Mouse (Mus musculus) limb, embryonic 15.5 days (tissue): ENCODE measurements at regions not wholly inside any gene's neighbourhood (a gene's known extent, or its start where the extent isn't known, plus 50 kb on each side); places are given as distances from the start of the nearest gene placed in this dataset.

Experiments
- ATAC-seq: fragments of 200-750 bp; cut with Nextera tagmentation; 2 replicates; pipeline ENCODE4 v1.8.0; 2017; ENCODE audit warnings: low read depth, moderate TSS enrichment; ENCODE audit not compliant: insufficient number of reproducible peaks, low FRiP score, low TSS enrichment
- H3K27ac ChIP-seq: fragments of 300-500 bp; sonication (generic); 2 replicates; pipeline ENCODE4 v1.5.1; 2015; ENCODE audit warnings: moderate library complexity, mild to moderate bottlenecking, inconsistent platforms
- H3K27me3 ChIP-seq: fragments of 300-500 bp; sonication (generic); 2 replicates; pipeline ENCODE4 v1.6.1; 2015; ENCODE audit warnings: inconsistent platforms
- H3K36me3 ChIP-seq: fragments of 300-500 bp; sonication (generic); 2 replicates; pipeline ENCODE4 v1.6.1; 2015; ENCODE audit warnings: inconsistent platforms
- H3K4me1 ChIP-seq: fragments of 300-500 bp; sonication (generic); 2 replicates; pipeline ENCODE4 v1.6.1; 2015; ENCODE audit warnings: inconsistent platforms
- H3K4me2 ChIP-seq: fragments of 300-500 bp; sonication (generic); 2 replicates; pipeline ENCODE4 v1.6.1; 2015; ENCODE audit warnings: mild to moderate bottlenecking, inconsistent platforms
- H3K4me3 ChIP-seq: fragments of 300-500 bp; sonication (generic); 2 replicates; pipeline ENCODE4 v1.5.1; 2015; ENCODE audit warnings: mild to moderate bottlenecking, inconsistent platforms
- H3K9ac ChIP-seq: fragments of 300-500 bp; sonication (generic); 2 replicates; pipeline ENCODE4 v1.6.1; 2015; ENCODE audit warnings: inconsistent platforms
- H3K9me3 ChIP-seq: fragments of 300-500 bp; sonication (generic); 2 replicates; pipeline ENCODE4 v1.6.1; 2016; ENCODE audit warnings: inconsistent platforms
- WGBS: fragments of 180-500 bp; shearing (Covaris S2); methylation state at CpG from one replicate; pipeline ENCODE4 v1.1.7; 2015; 5-methylcytosine and 5-hydroxymethylcytosine counted together

GRCm38 (mm10) chr10:98651127-98651526, 263.1 kb upstream of the Atp2b1 start:
- Histone ChIP-seq H3K4me3 (no peak overlapping the region), H3K36me3 (no peaks in the 10 kb centered on the region), H3K27me3 (no peaks in the 10 kb centered on the region), H3K4me2 (no peak overlapping the region), H3K4me1 (no peaks in the 10 kb centered on the region), H3K9ac (no peak overlapping the region), H3K9me3 (no peaks in the 10 kb centered on the region), H3K27ac (no peak overlapping the region)
- ATAC-seq, result no peak
- WGBS, result 85% methylated on average over 6 of the region's 6 CpGs

GRCm38 (mm10) chr10:98651599-98651998, 262.6 kb upstream of the Atp2b1 start:
- Histone ChIP-seq H3K27ac (no peak overlapping the region), H3K4me3 (no peak overlapping the region), H3K4me1 (no peaks in the 10 kb centered on the region), H3K27me3 (no peaks in the 10 kb centered on the region), H3K4me2 (no peak overlapping the region), H3K36me3 (no peaks in the 10 kb centered on the region), H3K9me3 (no peaks in the 10 kb centered on the region), H3K9ac (no peak overlapping the region)
- WGBS, result 90% methylated on average over 5 of the region's 5 CpGs
- no peak for ATAC-seq

GRCm38 (mm10) chr10:98652084-98652483, 262.1 kb upstream of the Atp2b1 start:
- H3K27me3 ChIP-seq, result no peaks in the 10 kb centered on the region
- no peaks in the 10 kb centered on the region for H3K9me3 ChIP-seq
- no peak for ATAC-seq
- no peak overlapping the region for H3K27ac ChIP-seq
- no peaks in the 10 kb centered on the region for H3K4me1 ChIP-seq
- 87% methylated on average over 2 of the region's 2 CpGs for WGBS
- H3K4me2 ChIP-seq, result no peak overlapping the region
- no peak overlapping the region for H3K9ac ChIP-seq
- H3K4me3 ChIP-seq, result no peak overlapping the region
- no peaks in the 10 kb centered on the region for H3K36me3 ChIP-seq

- H3K9me3 ChIP-seq, result no peaks in the 10 kb centered on the region
- H3K9ac ChIP-seq, result no peak overlapping the region
- WGBS, result 62% methylated on average over 1 of the region's 1 CpGs
- no peak overlapping the region for H3K4me2 ChIP-seq
- H3K4me1 ChIP-seq, result no peaks in the 10 kb centered on the region
- H3K27me3 ChIP-seq, result no peaks in the 10 kb centered on the region
- H3K27ac ChIP-seq, result no peak overlapping the region
- no peak for ATAC-seq
- no peaks in the 10 kb centered on the region for H3K36me3 ChIP-seq
- no peak overlapping the region for H3K4me3 ChIP-seq
Observed at GRCm38 (mm10) chr10:98660747-98661146, 253.5 kb upstream of the Atp2b1 start.

DNA sequence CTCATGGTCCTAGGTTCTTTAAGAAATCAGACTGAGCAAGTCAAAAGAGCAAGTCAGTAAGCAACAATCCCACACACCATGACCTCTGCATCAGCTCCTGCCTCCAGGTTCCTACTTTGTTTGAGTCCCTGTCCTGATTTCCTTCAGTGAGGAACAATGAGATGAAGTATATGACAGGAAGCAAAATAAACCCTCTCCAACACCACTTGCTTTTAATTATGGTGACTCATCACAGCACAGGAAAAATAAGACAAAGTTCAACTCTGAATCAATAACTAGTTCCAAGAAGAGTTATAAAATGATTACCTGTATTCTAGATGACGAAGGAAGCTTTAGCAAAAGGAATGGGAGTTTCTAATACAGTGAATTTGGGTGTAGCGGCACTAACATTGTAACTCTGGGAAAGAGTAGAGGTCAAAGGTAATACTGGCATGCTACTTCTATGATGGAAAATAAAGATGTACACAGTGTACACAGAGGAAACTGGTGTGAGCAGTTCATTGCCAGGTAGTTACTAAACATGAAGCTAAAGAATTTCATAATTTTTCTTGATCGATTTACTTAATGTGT, 248.2 kb upstream of the Atp2b1 start:
- no peaks in the 10 kb centered on the region for H3K4me1 ChIP-seq
- no peaks in the 10 kb centered on the region for H3K9me3 ChIP-seq
- no peak overlapping the region for H3K4me3 ChIP-seq
- WGBS, result 93% methylated on average over 3 of the region's 3 CpGs
- H3K27me3 ChIP-seq, result no peaks in the 10 kb centered on the region
- no peak overlapping the region for H3K9ac ChIP-seq
- H3K36me3 ChIP-seq, result no peaks in the 10 kb centered on the region
- H3K4me2 ChIP-seq, result no peak overlapping the region
- H3K27ac ChIP-seq, result no peak overlapping the region
- no peak for ATAC-seq

- H3K4me3 ChIP-seq, result no peak overlapping the region
Observed at GRCm38 (mm10) chr10:98667728-98668127, 246.5 kb upstream of the Atp2b1 start.

DNA sequence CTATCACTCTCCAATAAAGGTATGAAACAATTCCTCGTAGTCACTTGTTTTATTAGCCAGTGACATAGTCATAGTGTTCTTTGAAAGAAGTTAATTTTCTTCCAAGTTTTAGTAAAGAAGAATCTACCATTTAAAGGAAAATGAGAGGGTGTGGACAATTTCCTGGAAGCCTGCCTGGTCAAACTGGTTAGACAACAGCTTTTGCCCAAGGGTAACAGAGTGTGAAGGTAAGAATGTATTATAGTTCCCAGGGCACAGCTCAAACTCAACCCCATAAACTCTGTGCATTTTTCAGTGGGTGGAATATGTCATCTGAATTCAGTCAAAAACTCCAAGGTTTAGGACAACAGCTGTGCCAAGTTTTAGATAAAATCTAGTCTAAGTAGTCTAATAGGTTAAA, 240.1 kb upstream of the Atp2b1 start:
- no peak overlapping the region for H3K27ac ChIP-seq
- WGBS, result 36% methylated on average over 1 of the region's 1 CpGs

More at GRCm38 (mm10) chr10:98667728-98668127, 246.5 kb upstream of the Atp2b1 start:
- H3K27ac ChIP-seq, result no peak overlapping the region
- ATAC-seq, result no peak
- no peaks in the 10 kb centered on the region for H3K36me3 ChIP-seq
- no peaks in the 10 kb centered on the region for H3K9me3 ChIP-seq
- H3K4me2 ChIP-seq, result no peak overlapping the region
- no peaks in the 10 kb centered on the region for H3K27me3 ChIP-seq
- H3K9ac ChIP-seq, result no peak overlapping the region
- no peaks in the 10 kb centered on the region for H3K4me1 ChIP-seq
- 80% methylated on average over 1 of the region's 1 CpGs for WGBS

DNA sequence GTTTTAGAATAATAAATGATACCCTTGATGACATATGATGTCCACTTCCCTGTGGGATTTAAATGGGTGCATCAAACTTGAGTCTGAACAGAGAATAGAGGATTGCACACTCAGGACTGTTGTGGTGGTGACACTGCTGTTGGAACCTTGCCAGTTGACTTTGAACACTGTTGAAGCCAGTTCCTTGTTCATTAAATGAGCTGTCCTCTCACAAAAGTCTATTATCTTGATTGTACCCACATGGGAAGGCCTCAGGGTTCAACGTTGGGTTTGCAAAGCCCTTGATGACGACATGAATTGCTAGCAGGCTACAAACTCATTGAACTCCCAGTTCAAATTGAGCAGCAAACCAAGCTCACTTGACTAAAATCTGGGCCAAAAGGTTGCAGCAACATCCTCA, 237.3 kb upstream of the Atp2b1 start:
- ATAC-seq, result no peak
- Histone ChIP-seq H3K9me3 (no peaks in the 10 kb centered on the region), H3K27ac (no peak overlapping the region), H3K36me3 (no peaks in the 10 kb centered on the region), H3K27me3 (no peaks in the 10 kb centered on the region), H3K4me1 (no peaks in the 10 kb centered on the region), H3K9ac (no peak overlapping the region), H3K4me3 (no peak overlapping the region), H3K4me2 (no peak overlapping the region)
- WGBS, result 58% methylated on average over 2 of the region's 2 CpGs

More for the DNA sequence above, 240.1 kb upstream of the Atp2b1 start:
- Histone ChIP-seq H3K27me3 (no peaks in the 10 kb centered on the region), H3K4me2 (no peak overlapping the region), H3K4me1 (no peaks in the 10 kb centered on the region), H3K36me3 (no peaks in the 10 kb centered on the region), H3K4me3 (no peak overlapping the region), H3K9ac (no peak overlapping the region), H3K9me3 (no peaks in the 10 kb centered on the region)
- ATAC-seq, result no peak

GRCm38 (mm10) chr10:98678234-98678633, 236.0 kb upstream of the Atp2b1 start:
- WGBS, result 26% methylated on average over 4 of the region's 4 CpGs

DNA sequence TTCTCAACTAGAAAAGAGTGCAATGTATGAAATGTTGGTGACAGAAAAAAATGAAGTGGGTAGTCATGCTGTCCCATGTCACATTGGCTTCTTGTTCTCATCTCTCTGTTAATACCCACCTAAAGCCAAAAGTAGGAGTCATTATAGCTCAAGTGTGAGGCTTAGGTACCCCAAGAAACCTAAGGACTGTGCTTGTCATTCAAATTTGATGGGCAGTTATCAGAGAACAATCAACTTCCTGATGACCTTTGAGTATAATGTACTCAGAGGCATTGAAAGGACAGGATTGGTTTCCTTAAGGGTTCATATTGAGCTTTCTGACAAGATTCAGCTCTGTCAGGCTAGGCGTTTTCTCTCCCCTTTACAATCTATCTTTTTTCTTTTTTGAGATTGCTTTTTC, 231.8 kb upstream of the Atp2b1 start:
- Histone ChIP-seq H3K4me1 (peaks cover 9% of the 10 kb centered on the region), H3K27me3 (no peaks in the 10 kb centered on the region), H3K4me2 (no peak overlapping the region), H3K36me3 (no peaks in the 10 kb centered on the region), H3K4me3 (no peak overlapping the region), H3K27ac (no peak overlapping the region), H3K9ac (no peak overlapping the region), H3K9me3 (no peaks in the 10 kb centered on the region)
- WGBS, result 93% methylated on average over 1 of the region's 1 CpGs
- no peak for ATAC-seq

More at GRCm38 (mm10) chr10:98678234-98678633, 236.0 kb upstream of the Atp2b1 start:
- no peaks in the 10 kb centered on the region for H3K36me3 ChIP-seq
- no peaks in the 10 kb centered on the region for H3K4me1 ChIP-seq
- no peak overlapping the region for H3K4me3 ChIP-seq
- no peak overlapping the region for H3K27ac ChIP-seq
- no peak for ATAC-seq
- no peaks in the 10 kb centered on the region for H3K9me3 ChIP-seq
- H3K27me3 ChIP-seq, result no peaks in the 10 kb centered on the region
- no peak overlapping the region for H3K9ac ChIP-seq
- H3K4me2 ChIP-seq, result no peak overlapping the region

DNA sequence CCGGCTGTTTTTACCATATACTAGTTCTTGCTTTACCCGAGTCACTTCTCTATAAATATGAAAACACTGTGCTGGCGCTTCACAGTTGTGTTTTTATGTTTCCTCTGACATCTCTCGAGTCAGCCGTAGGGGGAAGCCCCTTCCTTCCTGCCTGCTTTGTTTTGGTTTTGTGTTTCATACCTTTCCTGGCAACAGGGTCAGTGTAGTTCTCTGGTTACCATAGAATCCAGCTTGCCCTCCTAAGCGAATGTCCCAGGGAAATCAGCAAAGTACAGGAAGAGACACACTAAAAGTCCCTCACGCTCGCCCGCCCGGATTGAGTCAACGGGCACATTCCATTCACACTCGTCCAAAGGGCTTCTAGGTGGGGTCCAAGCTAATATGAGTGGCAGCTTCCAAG, 230.0 kb upstream of the Atp2b1 start:
- no peaks in the 10 kb centered on the region for H3K36me3 ChIP-seq
- H3K27me3 ChIP-seq, result no peaks in the 10 kb centered on the region
- H3K9me3 ChIP-seq, result no peaks in the 10 kb centered on the region
- no peak for ATAC-seq
- peak overlapping the region; percentile 42 for H3K4me2 ChIP-seq
- WGBS, result 11% methylated on average over 12 of the region's 12 CpGs
- 0 out of 2 replicates have a peak overlapping the region, but pooled peaks have one; percentile 20 for H3K9ac ChIP-seq
- peaks cover 9% of the 10 kb centered on the region for H3K4me1 ChIP-seq
- peak overlapping the region; percentile 21 for H3K4me3 ChIP-seq
- peak overlapping the region; percentile 47; the same call in 1 of the 2 replicates for H3K27ac ChIP-seq

GRCm38 (mm10) chr10:98684707-98685106, 229.5 kb upstream of the Atp2b1 start:
- no peak for ATAC-seq
- Histone ChIP-seq H3K36me3 (no peaks in the 10 kb centered on the region), H3K27me3 (no peaks in the 10 kb centered on the region), H3K4me2 (peak overlapping the region; percentile 42), H3K4me1 (peaks cover 9% of the 10 kb centered on the region), H3K9me3 (no peaks in the 10 kb centered on the region), H3K9ac (no peak overlapping the region), H3K4me3 (no peak overlapping the region), H3K27ac (no peak overlapping the region)
- WGBS, result 39% methylated on average over 8 of the region's 8 CpGs

DNA sequence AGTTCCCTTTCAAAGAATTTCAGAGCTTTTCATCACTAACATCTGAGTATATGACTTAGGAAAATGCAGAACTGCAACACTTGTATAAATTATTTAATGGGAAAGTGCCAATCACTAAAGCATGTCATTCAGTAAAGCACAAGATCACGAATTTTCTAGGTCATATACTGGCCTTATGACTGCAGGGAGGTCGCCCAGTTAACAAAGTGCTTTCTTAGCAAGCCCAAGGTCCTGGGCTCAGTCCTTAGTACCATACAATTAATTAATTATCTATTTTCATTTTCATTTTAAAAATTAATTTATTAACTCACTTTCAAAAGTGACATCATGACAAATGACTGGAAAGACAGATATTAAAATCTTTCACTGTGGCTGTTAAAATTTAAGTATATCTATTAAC, 228.5 kb upstream of the Atp2b1 start:
- ATAC-seq, result no peak
- H3K4me2 ChIP-seq, result no peak overlapping the region
- no peak overlapping the region for H3K9ac ChIP-seq
- H3K36me3 ChIP-seq, result no peaks in the 10 kb centered on the region
- H3K4me1 ChIP-seq, result peaks cover 9% of the 10 kb centered on the region
- H3K9me3 ChIP-seq, result no peaks in the 10 kb centered on the region
- no peak overlapping the region for H3K27ac ChIP-seq
- no peaks in the 10 kb centered on the region for H3K27me3 ChIP-seq
- 78% methylated on average over 2 of the region's 2 CpGs for WGBS
- no peak overlapping the region for H3K4me3 ChIP-seq
